Mouse (Mus musculus) embryonic fibroblast, embryonic 13.5 days (primary cell): ENCODE results near the gene Rimbp3. TPM values are rescaled to one million over a fixed set of nuclear protein-coding genes. Genes with fewer than 3 reads are reported as not detected.

Experiments
- H3K27ac ChIP-seq: 2 replicates; pipeline ENCODE4 v1.5.1; 2012; ENCODE audit warnings: low read length, control low read depth, inconsistent platforms; ENCODE audit not compliant: insufficient read depth
- H3K4me1 ChIP-seq: 2 replicates; pipeline ENCODE4 v1.6.1; 2011; ENCODE audit warnings: low read length; ENCODE audit not compliant: control insufficient read depth, insufficient read depth
- H3K4me3 ChIP-seq: 2 replicates; pipeline ENCODE4 v1.5.1; 2011; ENCODE audit warnings: mild to moderate bottlenecking, control low read depth, low read length; ENCODE audit not compliant: insufficient read depth
- CTCF ChIP-seq: IDR thresholded peaks from 2 replicates; pipeline ENCODE4 v1.5.1; 2011; ENCODE audit warnings: mild to moderate bottlenecking, control low read depth, low read length, moderate library complexity, borderline replicate concordance; ENCODE audit not compliant: insufficient read depth
- POLR2A ChIP-seq: IDR thresholded peaks from 2 replicates; pipeline ENCODE4 v1.6.1; 2011; ENCODE audit warnings: low read depth, mild to moderate bottlenecking, control low read depth, low read length, moderate library complexity
- polyA plus RNA-seq: library from polyadenylated mRNA; stranded (reverse); fragments of >200 nt; gene quantifications from 2 replicates; pipeline ENCODE4 v1.2.4, GENCODE M21; 2011; ENCODE audit warnings: low read depth; ENCODE audit not compliant: missing spikeins, insufficient read length

Gene Rimbp3
- polyA plus RNA-seq, 1 experiment = not detected

DNA sequence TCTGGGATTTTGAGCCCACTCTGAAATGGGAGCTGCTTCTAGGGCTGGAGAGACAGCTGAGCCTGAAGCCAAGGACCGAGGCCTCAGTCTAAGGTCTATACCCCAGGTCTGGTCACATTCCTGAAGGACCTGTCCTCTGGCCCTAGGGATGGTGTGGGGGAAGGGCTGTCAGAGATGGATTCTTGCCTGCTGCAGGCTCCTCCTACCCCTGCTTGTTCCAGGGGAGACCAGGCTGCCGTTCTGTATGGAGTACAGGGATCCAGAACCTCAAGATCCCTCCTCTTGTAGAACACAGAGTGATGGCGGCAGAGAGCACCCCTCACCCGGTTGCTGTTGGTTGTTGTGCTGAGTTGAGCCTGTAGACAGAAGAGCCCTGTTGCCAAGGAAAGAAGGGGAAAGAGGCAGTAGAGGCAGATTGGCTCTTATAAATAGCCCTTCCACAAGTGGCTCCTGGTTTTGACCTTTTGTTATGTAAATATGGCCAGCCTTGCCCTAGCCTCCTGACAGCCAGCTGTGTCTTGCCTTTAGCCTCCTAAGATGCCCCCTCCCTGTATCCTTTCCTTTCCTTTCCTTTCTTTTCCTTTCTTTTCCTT is 45.7 kb downstream of the Rimbp3 start:
- no peaks in the 10 kb centered on the region for H3K4me1 ChIP-seq
- TF ChIP-seq POLR2A (no peak), CTCF (no peak)
- H3K27ac ChIP-seq = no peak overlapping the region
- H3K4me3 ChIP-seq = no peak overlapping the region

DNA sequence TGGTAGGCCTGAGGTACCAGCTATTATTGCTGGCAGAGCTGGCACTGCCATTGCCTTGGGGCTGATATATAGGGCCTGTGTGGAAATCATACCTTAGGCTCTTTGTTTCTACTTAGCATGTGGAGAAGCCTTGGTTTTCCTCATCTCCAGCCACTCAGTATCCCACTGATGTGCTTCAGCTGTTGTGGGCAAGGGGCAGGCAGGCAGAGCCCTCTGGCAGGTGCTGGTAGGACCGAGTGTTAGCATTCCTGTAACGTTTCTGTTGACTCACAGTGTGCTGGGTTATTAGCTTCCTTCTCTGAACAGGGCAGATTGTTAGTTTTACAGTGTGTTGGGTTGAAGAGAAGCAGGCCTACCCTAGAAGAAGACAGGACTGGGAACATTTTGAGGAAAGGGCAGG is 46.9 kb downstream of the Rimbp3 start:
- TF ChIP-seq CTCF = no peak
- H3K4me3 ChIP-seq = no peak overlapping the region
- H3K4me1 ChIP-seq = no peaks in the 10 kb centered on the region
- no peak overlapping the region for H3K27ac ChIP-seq

DNA sequence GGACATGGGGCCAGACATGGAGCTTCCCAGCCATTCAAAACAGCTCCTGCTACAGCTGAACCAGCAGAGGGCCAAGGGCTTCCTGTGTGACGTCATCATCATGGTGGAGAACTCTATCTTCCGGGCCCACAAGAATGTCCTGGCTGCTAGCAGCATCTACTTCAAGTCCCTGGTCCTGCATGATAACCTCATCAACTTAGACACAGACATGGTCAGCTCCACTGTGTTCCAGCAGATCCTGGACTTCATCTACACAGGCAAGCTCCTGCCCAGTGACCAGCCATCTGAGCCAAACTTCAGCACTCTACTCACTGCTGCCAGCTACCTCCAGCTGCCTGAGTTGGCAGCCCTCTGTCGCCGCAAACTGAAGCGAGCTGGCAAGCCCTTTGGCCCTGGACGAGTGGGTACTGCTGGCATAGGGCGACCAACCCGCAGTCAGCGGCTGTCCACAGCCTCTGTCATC is 49.0 kb downstream of the Rimbp3 start:
- no peak for TF ChIP-seq POLR2A
- TF ChIP-seq CTCF = no peak
- H3K4me1 ChIP-seq = no peaks in the 10 kb centered on the region
- no peak overlapping the region for H3K4me3 ChIP-seq
- no peak overlapping the region for H3K27ac ChIP-seq

DNA sequence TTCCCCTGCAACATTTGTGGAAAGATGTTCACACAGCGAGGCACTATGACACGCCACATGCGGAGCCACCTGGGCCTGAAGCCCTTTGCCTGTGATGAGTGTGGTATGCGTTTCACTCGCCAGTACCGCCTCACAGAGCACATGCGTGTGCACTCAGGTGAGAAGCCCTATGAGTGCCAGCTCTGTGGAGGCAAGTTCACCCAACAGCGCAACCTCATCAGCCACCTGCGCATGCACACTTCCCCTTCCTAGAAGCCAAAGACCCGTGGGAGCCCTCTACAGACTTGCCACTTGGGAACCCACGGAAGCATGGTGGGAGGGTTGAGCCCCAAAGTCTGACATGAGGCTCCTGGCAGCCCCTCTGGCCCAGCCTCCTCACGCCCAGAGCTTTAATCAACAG is 50.5 kb downstream of the Rimbp3 start:
- no peak overlapping the region for H3K4me3 ChIP-seq
- no peaks in the 10 kb centered on the region for H3K4me1 ChIP-seq
- H3K27ac ChIP-seq = no peak overlapping the region
- TF ChIP-seq CTCF = no peak
- no peak for TF ChIP-seq POLR2A

DNA sequence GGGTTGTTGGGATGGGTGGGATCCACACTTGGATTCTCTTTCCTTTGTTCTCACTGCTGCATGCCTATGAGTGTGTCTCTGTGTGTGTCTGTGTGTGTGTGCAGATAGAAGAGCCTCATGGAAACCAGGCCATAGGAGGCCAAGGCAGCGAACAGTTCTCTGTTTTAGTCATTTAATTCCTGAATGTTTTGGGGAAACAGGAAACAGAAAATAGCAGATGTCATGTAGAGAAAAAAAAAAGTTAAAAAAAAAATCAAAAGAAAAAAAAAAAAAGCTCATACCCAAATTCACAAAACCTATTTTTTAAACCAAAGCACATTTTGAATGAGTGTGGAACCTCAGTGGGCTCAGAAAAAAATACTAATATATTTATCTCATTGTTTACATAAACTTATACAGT is 52.9 kb downstream of the Rimbp3 start:
- H3K4me1 ChIP-seq = no peaks in the 10 kb centered on the region
- no peak overlapping the region for H3K4me3 ChIP-seq
- TF ChIP-seq CTCF (no peak), POLR2A (no peak)
- no peak overlapping the region for H3K27ac ChIP-seq

Other genes starting within 250 kb of the Rimbp3 start
- gene Mapk1, start 225.2 kb upstream of the Rimbp3 start, polyA plus RNA-seq = 230 and 254 TPM in 2 replicates
- 1.0 and 2.2 TPM in 2 replicates for gene Ypel1, start 138.9 kb upstream of the Rimbp3 start, polyA plus RNA-seq
- gene Ppil2, start 97.3 kb upstream of the Rimbp3 start, polyA plus RNA-seq = 82.6 and 97.5 TPM in 2 replicates
- gene 2610318N02Rik, start 83.4 kb upstream of the Rimbp3 start, polyA plus RNA-seq = 5.4 and 6.3 TPM in 2 replicates
- 17.0 and 23.2 TPM in 2 replicates for gene Sdf2l1, start 76.2 kb upstream of the Rimbp3 start, polyA plus RNA-seq
- 5.9 and 9.5 TPM in 2 replicates for gene Ydjc, start 64.0 kb upstream of the Rimbp3 start, polyA plus RNA-seq
- gene Ccdc116, start 61.4 kb upstream of the Rimbp3 start, polyA plus RNA-seq = 0.97 and 1.6 TPM in 2 replicates
- gene Ube2l3, start 6.0 kb upstream of the Rimbp3 start, polyA plus RNA-seq = 163 and 173 TPM in 2 replicates
- gene Hic2, start 25.0 kb downstream of the Rimbp3 start, polyA plus RNA-seq = 1.5 and 2.8 TPM in 2 replicates
- gene Tmem191c, start 67.5 kb downstream of the Rimbp3 start, polyA plus RNA-seq = 1.5 and 4.5 TPM in 2 replicates
- not detected in 2 replicates for gene Serpind1, start 122.8 kb downstream of the Rimbp3 start, polyA plus RNA-seq
- gene Snap29, start 197.4 kb downstream of the Rimbp3 start, polyA plus RNA-seq = 19.5 and 19.8 TPM in 2 replicates
- gene Pi4ka, start 197.7 kb downstream of the Rimbp3 start, polyA plus RNA-seq = 58.4 and 59.3 TPM in 2 replicates
- gene Crkl, start 243.4 kb downstream of the Rimbp3 start, polyA plus RNA-seq = 35.7 and 39.3 TPM in 2 replicates